Mouse (Mus musculus) lung, embryonic 16.5 days (tissue): ENCODE data around the gene Slc4a4. TPM values are rescaled to one million over a fixed set of nuclear protein-coding genes. Genes with fewer than 3 reads are reported as not detected.

Experiments used
- ATAC-seq: fragments of 200-750 bp; cut with Nextera tagmentation; 2 replicates; pipeline ENCODE4 v1.8.0; 2017; ENCODE audit warnings: low read depth, mild to moderate bottlenecking, moderate library complexity
- H3K27ac ChIP-seq: fragments of 300-500 bp; sonication (generic); 2 replicates; pipeline ENCODE4 v1.5.1; 2014; ENCODE audit warnings: mild to moderate bottlenecking, control low read depth, low read length
- H3K27me3 ChIP-seq: fragments of 300-500 bp; sonication (generic); 2 replicates; pipeline ENCODE4 v1.6.1; 2014; ENCODE audit warnings: low read depth, low read length, mixed read lengths; ENCODE audit not compliant: control insufficient read depth, insufficient read depth
- H3K36me3 ChIP-seq: fragments of 300-500 bp; sonication (generic); 2 replicates; pipeline ENCODE4 v1.6.1; 2014; ENCODE audit warnings: low read length; ENCODE audit not compliant: control insufficient read depth, insufficient read depth
- H3K4me1 ChIP-seq: fragments of 300-500 bp; sonication (generic); replicated peaks from 2 replicates; pipeline ENCODE4 v1.6.1; 2014; ENCODE audit warnings: low read length, mixed read lengths; ENCODE audit not compliant: control insufficient read depth, insufficient read depth
- H3K4me2 ChIP-seq: fragments of 300-500 bp; sonication (generic); 2 replicates; pipeline ENCODE4 v1.6.1; 2014; ENCODE audit warnings: low read depth, low read length, control low read depth
- H3K4me3 ChIP-seq: fragments of 300-500 bp; sonication (generic); 2 replicates; pipeline ENCODE4 v1.5.1; 2014; ENCODE audit warnings: mild to moderate bottlenecking, low read length, control low read depth
- H3K9ac ChIP-seq: fragments of 300-500 bp; sonication (generic); 2 replicates; pipeline ENCODE4 v1.6.1; 2014; ENCODE audit warnings: low read length, control low read depth
- H3K9me3 ChIP-seq: fragments of 300-500 bp; sonication (generic); 2 replicates; pipeline ENCODE4 v1.6.1; 2016; ENCODE audit warnings: low read length; ENCODE audit not compliant: control insufficient read depth
- WGBS: fragments of 180-500 bp; shearing (Covaris S2); extraction: QIAGEN DNeasy Blood & Tissue Kit; methylation state at CpG from one replicate; pipeline ENCODE4 v1.1.7; 2014; 5-methylcytosine and 5-hydroxymethylcytosine counted together
- polyA plus RNA-seq: library from polyadenylated mRNA; unstranded; fragments of >200 nt; fragmentation: Nextera tagmentation; extraction: Ambion mirVana; gene quantifications from 2 replicates; pipeline ENCODE4 v1.2.1, GENCODE M21; 2015

Gene Slc4a4
- polyA plus RNA-seq, 1 experiment from 2014 or later, result 2.8 TPM

DNA sequence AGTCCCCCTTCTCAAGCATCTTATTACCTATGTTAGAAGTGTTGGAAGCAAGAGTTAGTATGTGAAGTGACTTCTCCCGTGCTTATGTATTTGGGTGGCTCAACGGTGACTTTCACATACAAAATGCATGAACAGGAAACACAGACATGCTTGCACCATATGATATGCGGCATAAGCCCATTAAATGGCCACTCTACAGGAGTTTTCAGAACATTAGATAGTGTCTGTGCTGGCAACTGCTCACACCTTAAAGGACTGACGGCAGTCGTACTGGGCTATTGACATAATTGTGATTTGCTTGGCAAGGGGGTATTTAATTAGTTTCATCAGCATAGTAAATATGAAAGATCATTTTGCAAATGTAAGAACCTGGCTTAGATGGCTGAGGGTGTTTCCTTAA, 674 bp upstream of the Slc4a4 start:
- Histone ChIP-seq H3K4me2 (peak overlapping the region; percentile 95), H3K9me3 (no peaks in the 10 kb centered on the region), H3K4me3 (peak overlapping the region; percentile 81), H3K27me3 (no peaks in the 10 kb centered on the region), H3K36me3 (no peaks in the 10 kb centered on the region), H3K27ac (no peak overlapping the region), H3K9ac (no peak overlapping the region), H3K4me1 (peaks cover 6% of the 10 kb centered on the region)
- WGBS, result 39% methylated on average over 5 of the region's 5 CpGs
- ATAC-seq, result no peak

DNA sequence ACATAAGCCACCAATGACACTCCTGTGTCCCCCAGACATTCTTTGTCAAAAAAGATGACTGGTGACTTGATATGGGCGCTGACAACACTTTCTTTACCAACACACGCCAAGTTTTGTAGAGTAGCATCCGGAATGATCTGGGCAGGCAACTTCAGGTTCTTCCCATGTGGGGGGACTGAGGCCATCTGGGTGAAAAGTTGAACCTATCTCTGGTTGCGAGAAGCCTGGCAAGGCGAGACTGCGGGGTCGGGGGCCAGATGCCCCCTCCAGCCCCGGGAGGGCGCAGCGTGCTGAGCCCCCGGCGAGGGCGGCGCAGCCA, 310 bp upstream of the Slc4a4 start:
- H3K4me3 ChIP-seq, result peak overlapping the region; percentile 81
- ATAC-seq, result no peak; the same call in 1 of the 2 replicates
- H3K4me2 ChIP-seq, result peak overlapping the region; percentile 95
- 0% methylated on average over 14 of the region's 14 CpGs for WGBS
- H3K9ac ChIP-seq, result peak overlapping the region; percentile 83
- H3K4me1 ChIP-seq, result peaks cover 6% of the 10 kb centered on the region
- peak overlapping the region; percentile 72; the same call in 1 of the 2 replicates for H3K27ac ChIP-seq
- H3K9me3 ChIP-seq, result no peaks in the 10 kb centered on the region
- H3K27me3 ChIP-seq, result no peaks in the 10 kb centered on the region
- no peaks in the 10 kb centered on the region for H3K36me3 ChIP-seq

DNA sequence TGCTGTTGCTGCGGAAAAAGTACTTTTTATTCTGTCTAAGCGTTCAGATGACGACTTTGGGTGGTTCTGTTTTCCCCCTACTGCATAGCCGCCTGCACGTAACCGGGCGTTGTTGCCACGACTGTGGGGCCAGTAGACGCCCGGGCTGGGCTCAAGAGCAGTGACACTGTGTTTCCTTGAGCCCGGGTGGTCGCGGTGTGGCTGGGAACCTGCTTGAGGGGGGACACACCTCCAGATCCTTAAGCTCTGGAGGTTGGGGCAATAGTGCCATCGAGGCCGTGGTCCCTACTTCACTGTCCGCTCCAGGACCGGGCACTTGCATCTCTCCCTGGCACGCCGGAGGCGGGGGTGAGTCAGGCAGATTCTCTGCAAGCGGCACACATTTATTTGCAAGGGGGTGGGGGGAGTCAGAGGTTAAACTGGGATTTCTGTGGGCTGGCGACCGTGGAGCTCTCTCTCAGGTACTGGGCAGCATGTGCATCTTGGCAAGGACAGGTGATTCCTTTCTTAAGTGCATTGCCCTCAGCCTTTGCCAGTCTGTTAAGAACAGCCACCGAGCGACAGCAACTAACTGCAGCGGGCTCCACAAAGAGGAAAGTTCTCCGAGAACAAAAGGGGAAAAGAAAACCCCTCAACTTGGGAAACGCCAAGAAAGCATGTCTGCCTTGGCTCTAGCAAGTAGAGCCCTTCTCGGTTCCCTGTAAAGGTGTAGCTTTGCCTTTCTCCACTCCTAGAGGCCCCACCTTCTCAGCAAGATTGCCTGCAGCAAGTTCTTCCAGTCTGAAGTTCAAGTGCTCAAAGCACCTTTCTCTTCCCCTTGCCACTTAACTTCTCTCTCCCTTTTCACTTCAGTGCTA, 1.2 kb downstream of the Slc4a4 start:
- Histone ChIP-seq H3K27me3 (no peaks in the 10 kb centered on the region), H3K27ac (peak overlapping the region; percentile 72), H3K36me3 (0 out of 2 replicates have a peak, but pooled peaks cover 2% of the 10 kb centered on the region), H3K4me3 (peak overlapping the region; percentile 81), H3K4me2 (peak overlapping the region; percentile 95), H3K9ac (peak overlapping the region; percentile 83), H3K9me3 (no peaks in the 10 kb centered on the region), H3K4me1 (peaks cover 6% of the 10 kb centered on the region)
- 2% methylated on average over 29 of the region's 29 CpGs for WGBS
- ATAC-seq, result peak; percentile 56

DNA sequence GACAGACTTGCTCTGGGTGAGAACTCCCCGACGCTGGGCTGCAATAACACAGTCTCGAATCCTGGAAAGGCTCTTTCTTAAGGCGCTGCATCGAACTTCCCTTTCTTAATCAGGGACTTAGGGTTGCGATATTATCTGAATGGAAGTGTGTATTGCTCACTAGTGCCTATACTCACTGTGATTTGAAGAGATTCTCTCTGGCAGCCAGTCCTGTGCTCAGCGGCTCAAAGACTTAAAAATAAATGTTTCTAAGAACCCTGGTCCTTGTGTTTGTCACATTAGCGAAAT, 1.7 kb downstream of the Slc4a4 start:
- Histone ChIP-seq H3K4me3 (peak overlapping the region; percentile 81), H3K9me3 (no peaks in the 10 kb centered on the region), H3K36me3 (0 out of 2 replicates have a peak, but pooled peaks cover 2% of the 10 kb centered on the region), H3K27ac (peak overlapping the region; percentile 72), H3K4me2 (peak overlapping the region; percentile 95), H3K9ac (peak overlapping the region; percentile 83; the same call in 1 of the 2 replicates), H3K4me1 (peaks cover 6% of the 10 kb centered on the region), H3K27me3 (no peaks in the 10 kb centered on the region)
- WGBS, result 20% methylated on average over 8 of the region's 8 CpGs
- ATAC-seq, result no peak

DNA sequence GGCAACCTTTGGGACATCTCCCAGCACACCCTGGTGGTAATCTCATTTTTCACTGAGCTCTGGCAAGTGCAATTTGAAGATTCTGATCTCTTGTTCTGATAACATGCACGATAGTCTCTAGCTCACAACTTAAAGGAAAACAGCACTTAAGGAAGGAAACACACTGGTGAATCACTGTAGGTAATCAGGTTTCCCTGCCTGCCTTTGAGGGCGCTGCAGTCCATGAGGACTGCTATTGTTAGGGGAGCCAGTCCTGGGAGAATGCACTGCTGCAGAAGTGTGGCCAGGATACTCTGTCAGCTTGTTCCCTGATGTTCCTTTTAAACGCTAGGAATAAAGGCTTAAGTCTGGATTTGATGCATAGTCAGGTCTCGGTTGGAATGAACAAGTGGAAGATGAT, 2.7 kb downstream of the Slc4a4 start:
- Histone ChIP-seq H3K36me3 (0 out of 2 replicates have a peak, but pooled peaks cover 2% of the 10 kb centered on the region), H3K27ac (no peak overlapping the region), H3K9ac (no peak overlapping the region), H3K4me3 (no peak overlapping the region), H3K27me3 (no peaks in the 10 kb centered on the region), H3K9me3 (no peaks in the 10 kb centered on the region), H3K4me1 (peaks cover 6% of the 10 kb centered on the region), H3K4me2 (no peak overlapping the region)
- 22% methylated on average over 4 of the region's 4 CpGs for WGBS
- ATAC-seq, result no peak

DNA sequence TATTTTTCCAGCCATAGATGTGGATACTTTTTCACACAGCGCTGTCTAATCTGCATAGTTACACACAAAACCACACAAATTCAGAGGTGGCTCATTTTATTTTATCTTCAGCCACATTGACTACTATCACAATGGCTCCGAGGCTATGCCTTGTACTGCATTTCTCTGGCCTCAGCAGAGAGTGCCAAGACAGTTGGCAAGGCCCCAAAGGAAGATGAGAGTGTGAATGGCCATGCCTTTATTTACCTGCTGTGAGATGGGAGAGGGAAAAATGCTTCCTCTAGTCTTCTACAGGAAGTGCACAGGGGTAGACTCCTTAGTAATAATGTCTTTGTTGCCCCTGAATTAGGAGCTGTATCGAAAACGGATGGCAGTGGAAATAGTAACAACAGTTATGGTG, 3.5 kb downstream of the Slc4a4 start:
- Histone ChIP-seq H3K27ac (no peak overlapping the region), H3K27me3 (no peaks in the 10 kb centered on the region), H3K36me3 (0 out of 2 replicates have a peak, but pooled peaks cover 2% of the 10 kb centered on the region), H3K9me3 (no peaks in the 10 kb centered on the region), H3K9ac (no peak overlapping the region), H3K4me3 (no peak overlapping the region), H3K4me1 (peaks cover 6% of the 10 kb centered on the region), H3K4me2 (no peak overlapping the region)
- WGBS, result 80% methylated on average over 4 of the region's 4 CpGs
- no peak for ATAC-seq

DNA sequence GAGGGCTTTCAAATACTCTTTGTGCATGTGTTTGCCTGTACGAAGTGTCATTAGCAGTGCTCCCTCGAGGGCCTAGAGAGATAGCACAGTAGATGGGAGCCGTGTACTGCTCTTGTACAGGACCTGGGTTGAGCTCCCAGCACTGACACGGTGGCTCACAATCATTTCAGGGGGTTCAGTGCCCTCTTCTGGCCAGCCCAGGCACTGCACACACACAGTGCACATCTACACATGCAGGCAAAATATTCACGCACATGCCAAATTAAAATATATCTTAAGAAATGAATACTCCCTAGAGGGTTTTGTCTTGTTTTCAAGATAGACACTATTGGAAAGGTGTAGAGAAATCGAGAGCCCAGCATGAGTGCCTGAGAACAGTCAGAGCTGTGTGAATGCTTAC, 10.0 kb downstream of the Slc4a4 start:
- no peak overlapping the region for H3K4me3 ChIP-seq
- no peak overlapping the region for H3K9ac ChIP-seq
- H3K9me3 ChIP-seq, result peaks cover 3% of the 10 kb centered on the region; the same call in 1 of the 2 replicates
- H3K27ac ChIP-seq, result no peak overlapping the region
- no peaks in the 10 kb centered on the region for H3K4me1 ChIP-seq
- no peaks in the 10 kb centered on the region for H3K27me3 ChIP-seq
- no peak overlapping the region for H3K4me2 ChIP-seq
- ATAC-seq, result no peak
- peaks cover 3% of the 10 kb centered on the region; the same call in 1 of the 2 replicates for H3K36me3 ChIP-seq
- WGBS, result 87% methylated on average over 6 of the region's 6 CpGs

DNA sequence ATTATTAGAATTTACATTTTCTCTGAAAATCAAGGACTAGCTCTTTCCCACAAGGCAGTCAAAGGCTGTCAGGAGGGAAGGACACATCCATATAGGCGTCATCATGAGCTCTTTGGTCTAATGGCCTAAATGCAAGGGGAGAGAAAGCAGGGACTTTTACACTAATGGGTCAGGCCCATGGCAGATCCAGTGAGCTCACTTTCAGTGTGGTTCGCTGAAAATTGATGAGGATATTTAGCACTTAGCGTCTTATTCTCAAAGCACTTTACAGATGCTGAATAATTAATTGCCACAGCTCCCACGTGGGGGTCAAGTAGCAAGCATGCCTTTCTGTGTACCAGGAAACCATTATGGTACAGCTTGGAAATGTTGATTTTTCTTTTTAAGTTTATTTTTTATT, 16.5 kb downstream of the Slc4a4 start:
- no peak overlapping the region for H3K4me2 ChIP-seq
- no peaks in the 10 kb centered on the region for H3K9me3 ChIP-seq
- no peak overlapping the region for H3K27ac ChIP-seq
- no peaks in the 10 kb centered on the region for H3K27me3 ChIP-seq
- no peak overlapping the region for H3K4me3 ChIP-seq
- no peaks in the 10 kb centered on the region; the same call in 1 of the 2 replicates for H3K36me3 ChIP-seq
- no peak for ATAC-seq
- 55% methylated on average over 4 of the region's 4 CpGs for WGBS
- H3K9ac ChIP-seq, result no peak overlapping the region
- H3K4me1 ChIP-seq, result no peaks in the 10 kb centered on the region

DNA sequence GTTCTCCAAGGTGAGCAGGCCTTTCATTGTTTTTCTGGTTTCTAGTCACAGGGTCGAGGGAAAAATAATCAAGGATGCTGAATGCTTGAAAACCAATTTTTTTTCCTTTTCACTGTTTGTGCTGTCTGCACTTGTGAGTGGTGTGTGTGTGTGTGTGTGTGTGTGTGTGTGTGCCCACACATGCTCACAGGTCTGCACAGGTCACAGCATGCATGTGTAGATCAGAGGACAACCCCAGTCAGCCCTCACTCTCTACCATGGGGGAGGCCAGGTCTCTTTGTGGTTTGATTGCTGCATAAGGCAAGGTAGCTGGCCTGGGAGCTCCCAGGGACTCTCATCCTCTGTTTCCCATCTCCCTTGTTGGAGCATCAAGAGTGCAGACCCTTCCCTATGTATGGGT, 16.9 kb downstream of the Slc4a4 start:
- no peaks in the 10 kb centered on the region for H3K27me3 ChIP-seq
- H3K9me3 ChIP-seq, result no peaks in the 10 kb centered on the region
- H3K4me1 ChIP-seq, result no peaks in the 10 kb centered on the region
- ATAC-seq, result no peak
- no peak overlapping the region for H3K4me2 ChIP-seq
- H3K4me3 ChIP-seq, result no peak overlapping the region
- H3K9ac ChIP-seq, result no peak overlapping the region
- H3K36me3 ChIP-seq, result no peaks in the 10 kb centered on the region; the same call in 1 of the 2 replicates
- WGBS, result 52% methylated on average over 1 of the region's 1 CpGs
- no peak overlapping the region for H3K27ac ChIP-seq
